Comparison of ENCODE assay signal across 28 mouse cellular contexts in genomic region chr1:151180167-151180566, GRCm38 (mm10). TPM values are rescaled to one million over a fixed set of nuclear protein-coding genes. Genes with fewer than 3 reads are reported as not detected.
"Had no signal": no experiment of that assay in that cellular context is flagged by ENCODE, and none has a peak within 500 bp of the region (broad histone marks: within the 10 kb centered on the region; RNA-seq: fewer than 3 reads in every experiment).

No protein-coding gene starts in this region.

- H3K36me3 ChIP-seq: lung, embryonic 15.5 days; midbrain, embryonic 12.5 days; midbrain, embryonic 15.5 days; neural tube, embryonic 12.5 days; neural tube, embryonic 15.5 days had no signal

- H3K27ac ChIP-seq: hindbrain, postnatal 0 days; layer of hippocampus, adult 2 months; lung, embryonic 15.5 days; midbrain, embryonic 12.5 days; midbrain, embryonic 15.5 days; neural tube, embryonic 12.5 days; neural tube, embryonic 15.5 days had no signal

- H3K4me1 ChIP-seq: lung, embryonic 15.5 days; neural tube, embryonic 15.5 days had no signal

- H3K27me3 ChIP-seq: lung, embryonic 15.5 days; midbrain, embryonic 12.5 days; midbrain, embryonic 15.5 days; neural tube, embryonic 12.5 days; neural tube, embryonic 15.5 days had no signal

- DNase-seq: kidney, adult 18-20 months; kidney, adult 9 months; kidney, postnatal 14 days; layer of hippocampus, adult 9-11 months; lung, adult 18-20 months; lung, postnatal 10 days; lung, postnatal 36 days; right cerebral cortex, postnatal 4 days; thymus, adult 18-20 months; thymus, postnatal 36 days had no signal

- H3K9ac ChIP-seq: lung, embryonic 15.5 days; midbrain, embryonic 12.5 days; midbrain, embryonic 15.5 days; neural tube, embryonic 12.5 days; neural tube, embryonic 15.5 days had no signal

- ATAC-seq: hindbrain, postnatal 0 days; inflammation-experienced regulatory T-cells, adult 6 months; intestine, embryonic 16.5 days; midbrain, embryonic 15.5 days had no signal

- H3K4me2 ChIP-seq: lung, embryonic 15.5 days; midbrain, embryonic 12.5 days; midbrain, embryonic 15.5 days; neural tube, embryonic 12.5 days; neural tube, embryonic 15.5 days had no signal

- H3K9me3 ChIP-seq: lung, embryonic 15.5 days; midbrain, embryonic 12.5 days; midbrain, embryonic 15.5 days; neural tube, embryonic 12.5 days; neural tube, embryonic 15.5 days had no signal

- H3K4me3 ChIP-seq: layer of hippocampus, adult 2 months; lung, embryonic 15.5 days; midbrain, embryonic 12.5 days; midbrain, embryonic 15.5 days; neural tube, embryonic 12.5 days; neural tube, embryonic 15.5 days had no signal

RNA-seq across cellular contexts. Expression of gene Gm47985, which starts 2.2 kb away (rescaled TPM):
- total RNA-seq: hindbrain, postnatal 0 days; layer of hippocampus, adult 2 months; layer of hippocampus, postnatal 25 days; left cerebral cortex, adult 18-20 months; left cerebral cortex, postnatal 36 days had no signal
- polyA plus RNA-seq: hindbrain, postnatal 0 days; lung, embryonic 15.5 days; midbrain, embryonic 15.5 days; neural tube, embryonic 15.5 days; stomach, embryonic 14.5 days; urinary bladder, adult 2 months had no signal

RNA-seq across cellular contexts. Expression of gene Gm8947, which starts 12.0 kb away (rescaled TPM):
- total RNA-seq: hindbrain, postnatal 0 days; layer of hippocampus, adult 2 months; layer of hippocampus, postnatal 25 days; left cerebral cortex, adult 18-20 months; left cerebral cortex, postnatal 36 days had no signal
- polyA plus RNA-seq: hindbrain, postnatal 0 days; inflammation-experienced regulatory T-cells, adult 6 months; intestine, embryonic 16.5 days; midbrain, embryonic 12.5 days; midbrain, embryonic 15.5 days; neural tube, embryonic 15.5 days; stomach, embryonic 14.5 days; urinary bladder, adult 2 months had no signal

RNA-seq across cellular contexts. Expression of gene Gm47995, which starts 18.1 kb away (rescaled TPM):
- total RNA-seq: hindbrain, postnatal 0 days; layer of hippocampus, adult 2 months; layer of hippocampus, postnatal 25 days; left cerebral cortex, adult 18-20 months; left cerebral cortex, postnatal 36 days had no signal
- polyA plus RNA-seq: hindbrain, postnatal 0 days; inflammation-experienced regulatory T-cells, adult 6 months; intestine, embryonic 16.5 days; kidney, embryonic 16.5 days; limb, embryonic 11.5 days; lung, embryonic 15.5 days; midbrain, embryonic 12.5 days; midbrain, embryonic 15.5 days; neural tube, embryonic 15.5 days; stomach, embryonic 14.5 days; urinary bladder, adult 2 months had no signal

RNA-seq across cellular contexts. Expression of gene 3110040M04Rik, which starts 23.8 kb away (rescaled TPM):
- total RNA-seq: hindbrain, postnatal 0 days; layer of hippocampus, adult 2 months; layer of hippocampus, postnatal 25 days; left cerebral cortex, adult 18-20 months; left cerebral cortex, postnatal 36 days had no signal
- polyA plus RNA-seq: hindbrain, postnatal 0 days; inflammation-experienced regulatory T-cells, adult 6 months; intestine, embryonic 16.5 days; limb, embryonic 11.5 days; limb, embryonic 14.5 days; lung, embryonic 15.5 days; midbrain, embryonic 12.5 days; midbrain, embryonic 15.5 days; neural tube, embryonic 12.5 days; neural tube, embryonic 15.5 days; stomach, embryonic 14.5 days; testis, adult 2 months; urinary bladder, adult 2 months had no signal

RNA-seq across cellular contexts. Expression of gene Gm47996, which starts 29.8 kb away (rescaled TPM):
- total RNA-seq: hindbrain, postnatal 0 days; layer of hippocampus, adult 2 months; layer of hippocampus, postnatal 25 days; left cerebral cortex, adult 18-20 months; left cerebral cortex, postnatal 36 days had no signal
- polyA plus RNA-seq: hindbrain, postnatal 0 days; inflammation-experienced regulatory T-cells, adult 6 months; intestine, embryonic 16.5 days; lung, embryonic 15.5 days; midbrain, embryonic 15.5 days; neural tube, embryonic 12.5 days; neural tube, embryonic 15.5 days; stomach, embryonic 14.5 days; urinary bladder, adult 2 months had no signal
